Mouse (Mus musculus) ovary, adult 18-20 months (tissue): ENCODE measurements around the gene Angptl2.

Experiments
- DNase-seq: peaks from one replicate; pipeline ENCODE4 v3.0.0; 2022; ENCODE audit warnings: low spot score, mixed read lengths

The Angptl2 gene

DNA sequence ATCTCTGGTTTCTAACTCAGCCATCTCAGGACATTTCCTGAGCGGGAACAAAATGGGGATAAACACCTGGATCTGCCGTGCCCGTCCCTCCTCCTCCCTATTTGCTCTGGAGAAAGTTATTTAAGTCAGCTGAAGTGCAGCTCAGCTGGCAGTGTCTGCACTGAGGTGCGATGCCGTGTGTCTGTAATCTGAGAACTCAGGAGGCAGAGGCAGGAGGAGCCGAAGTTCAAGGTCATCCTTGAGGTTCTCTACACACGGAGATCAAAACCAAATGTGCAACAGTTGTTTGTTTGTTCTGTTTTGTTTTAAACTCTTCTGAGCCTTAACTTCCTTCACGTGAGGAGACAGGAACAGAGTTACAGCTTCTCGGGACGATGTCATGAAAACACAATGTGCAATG is 14.8 kb downstream of the Angptl2 start:
- DNase-seq: no peak

DNA sequence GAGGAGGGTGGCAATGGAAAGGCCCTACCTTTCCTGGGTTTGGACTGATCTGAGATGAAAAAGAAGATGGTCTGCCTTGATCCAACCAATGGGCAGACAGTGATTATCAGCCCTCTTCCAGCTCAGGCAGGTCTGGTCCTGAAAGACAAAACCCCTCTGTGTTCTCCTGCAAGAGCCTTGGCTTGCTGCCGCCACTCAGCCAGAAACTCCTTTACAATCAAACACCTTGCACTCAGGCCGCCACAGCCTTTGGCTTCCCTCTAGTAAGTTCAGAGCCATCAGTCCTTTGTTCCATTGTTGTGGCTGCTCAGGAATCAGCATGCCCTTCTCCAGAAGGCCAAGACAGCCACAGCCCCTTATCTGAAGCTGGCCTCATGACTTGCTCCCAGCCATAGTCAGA is 15.9 kb downstream of the Angptl2 start:
- DNase-seq: no peak

DNA sequence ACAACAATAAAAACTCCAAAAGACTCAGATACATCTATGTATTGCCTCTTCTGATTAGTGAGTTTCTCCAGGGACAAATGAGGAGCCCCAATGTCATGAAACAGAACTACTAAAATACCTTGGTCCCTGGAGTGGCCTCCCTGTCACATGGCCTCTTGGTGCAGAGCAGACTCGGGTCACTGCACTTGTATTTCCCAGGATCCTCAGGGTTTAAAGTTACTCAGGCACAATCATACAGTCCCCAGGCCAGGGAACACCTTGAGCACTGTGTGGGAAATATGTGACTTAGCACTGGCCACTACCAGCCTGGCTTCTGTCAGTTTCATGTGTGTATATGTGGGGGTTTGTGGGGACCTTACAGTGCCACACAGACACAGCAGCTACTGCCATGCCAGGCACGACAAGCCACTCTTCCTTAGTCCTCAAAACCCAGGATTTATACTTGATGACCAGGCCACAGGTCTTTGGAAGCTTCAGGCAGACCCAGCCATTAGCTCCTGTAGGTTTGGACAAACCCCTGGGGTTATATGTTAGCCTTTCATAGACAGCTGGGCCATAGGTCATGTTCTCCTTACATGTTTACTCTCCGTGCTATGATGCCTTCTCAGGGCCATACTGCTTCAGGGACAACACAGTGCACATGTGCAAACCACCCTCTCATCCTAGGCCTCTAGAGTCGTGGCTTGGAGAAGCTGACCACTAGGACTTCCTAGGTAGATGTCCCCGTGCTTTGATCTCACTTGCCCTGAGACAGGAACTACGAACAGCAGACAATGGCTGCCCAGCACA is 17.1 kb downstream of the Angptl2 start:
- DNase-seq: no peak

DNA sequence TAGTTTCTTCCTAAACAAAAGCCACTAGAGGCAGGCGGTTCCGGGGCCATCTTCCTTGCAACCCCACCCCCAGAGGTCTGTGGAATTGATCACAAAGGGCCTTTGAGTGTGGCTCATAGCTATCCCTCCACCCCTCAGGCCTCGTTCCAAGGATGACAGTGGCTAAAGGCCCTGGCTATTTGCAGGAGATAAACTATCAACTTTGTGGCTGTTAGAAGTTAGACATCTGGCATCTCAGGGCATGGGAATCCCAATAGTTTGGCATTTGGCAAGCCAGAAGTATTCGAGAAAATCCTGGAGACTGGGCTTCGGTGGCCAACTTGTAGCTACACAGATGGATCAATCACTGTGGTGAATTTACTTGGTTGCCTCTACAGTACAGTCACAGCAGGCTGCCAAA is 18.0 kb downstream of the Angptl2 start:
- no peak for DNase-seq

DNA sequence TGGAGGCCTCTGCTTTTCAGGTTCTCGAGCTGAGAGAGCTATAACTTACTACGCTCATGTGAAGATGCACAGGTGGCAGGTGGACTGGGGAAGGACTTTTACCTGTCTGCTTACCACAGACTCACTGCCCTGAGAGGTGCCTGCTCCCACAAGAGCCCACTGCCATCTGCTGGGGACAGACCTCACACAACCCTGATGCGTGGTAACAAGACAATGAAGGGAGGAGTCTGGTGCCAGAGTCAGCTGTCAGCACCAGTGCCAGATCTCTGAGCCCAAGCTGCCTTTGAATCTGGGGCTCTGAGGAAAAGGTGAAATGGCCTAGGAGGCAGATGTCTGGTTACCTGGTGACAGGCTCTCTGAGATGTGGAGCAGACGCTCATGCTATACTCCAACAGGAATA is 19.0 kb downstream of the Angptl2 start:
- no peak for DNase-seq

DNA sequence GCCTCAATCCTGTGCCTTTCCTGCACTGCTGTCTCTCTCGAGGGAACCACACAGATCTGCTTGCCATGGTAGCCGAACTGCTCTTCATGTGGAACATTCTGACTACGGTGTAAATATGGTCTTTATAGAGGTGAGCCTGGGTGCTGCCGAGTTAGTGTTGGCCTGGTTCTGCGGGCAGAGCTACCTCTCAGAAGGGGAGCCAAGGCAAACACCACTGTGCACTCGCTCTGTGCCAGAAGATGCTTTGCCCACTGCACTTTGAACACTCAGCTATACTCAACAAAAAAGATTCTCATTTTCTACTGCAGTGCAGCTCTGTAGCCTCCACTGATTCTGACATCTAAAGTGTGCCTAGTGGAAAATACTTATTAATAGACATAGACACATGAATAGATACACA is 21.7 kb downstream of the Angptl2 start:
- DNase-seq: no peak

DNA sequence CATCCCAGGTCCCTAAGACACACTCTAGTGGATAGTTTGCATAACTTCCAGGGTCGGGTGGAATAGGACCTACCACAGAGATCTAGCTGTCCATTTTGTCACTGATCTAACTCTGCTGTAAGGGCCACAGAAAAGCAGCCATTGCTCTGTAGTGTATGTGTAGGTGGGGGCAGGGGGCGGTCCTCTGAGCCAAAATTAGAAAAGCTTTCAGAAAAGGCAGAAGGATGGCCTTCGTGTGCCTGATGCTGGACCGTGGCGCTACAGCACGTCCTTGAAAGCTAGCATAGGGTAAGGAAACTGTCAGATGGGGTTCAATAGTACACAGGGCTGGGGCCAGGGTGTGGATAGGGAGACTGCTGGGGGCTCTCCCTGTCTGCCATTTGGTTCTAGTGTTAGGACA is 29.0 kb downstream of the Angptl2 start:
- DNase-seq: peak; percentile 54

DNA sequence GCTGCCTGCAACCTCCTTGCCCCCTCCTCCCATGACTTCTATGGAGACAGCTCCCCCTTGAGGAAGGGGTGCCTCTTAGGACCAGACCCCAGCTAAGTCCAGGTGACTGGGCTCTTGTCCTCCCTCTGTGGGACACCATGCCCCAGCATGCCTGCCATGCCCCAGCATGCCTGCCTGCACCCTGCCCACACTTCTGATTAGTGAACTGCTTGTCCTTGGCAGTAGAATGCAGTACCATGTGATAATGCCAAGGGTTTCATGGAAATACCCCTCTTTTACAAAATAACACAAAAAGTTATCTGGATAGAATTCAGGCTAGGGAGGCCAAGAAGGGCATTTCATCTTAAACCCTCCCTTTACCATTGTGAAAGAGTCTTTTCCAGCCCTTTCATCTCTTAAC is 29.5 kb downstream of the Angptl2 start:
- DNase-seq: peak; percentile 76

DNA sequence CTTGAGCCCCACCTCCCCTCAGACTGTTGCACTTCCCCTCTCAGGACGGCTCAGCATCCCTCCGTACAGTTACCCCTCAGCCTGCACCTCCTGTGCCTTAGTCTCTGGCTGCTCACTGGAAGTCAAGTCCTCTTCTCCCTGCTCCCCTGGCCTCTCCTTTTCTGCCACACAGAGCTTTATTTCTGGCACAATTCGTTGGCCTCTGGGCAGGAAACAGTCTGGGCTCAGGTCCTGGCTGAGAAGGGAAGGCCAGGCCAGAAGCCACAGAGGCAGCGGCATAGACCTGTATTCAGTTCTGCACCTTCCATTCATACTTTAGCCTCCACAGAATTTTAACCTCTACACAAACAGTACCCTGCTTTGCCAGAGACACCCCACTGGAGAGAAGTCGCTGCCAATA is 31.0 kb downstream of the Angptl2 start:
- no peak for DNase-seq

DNA sequence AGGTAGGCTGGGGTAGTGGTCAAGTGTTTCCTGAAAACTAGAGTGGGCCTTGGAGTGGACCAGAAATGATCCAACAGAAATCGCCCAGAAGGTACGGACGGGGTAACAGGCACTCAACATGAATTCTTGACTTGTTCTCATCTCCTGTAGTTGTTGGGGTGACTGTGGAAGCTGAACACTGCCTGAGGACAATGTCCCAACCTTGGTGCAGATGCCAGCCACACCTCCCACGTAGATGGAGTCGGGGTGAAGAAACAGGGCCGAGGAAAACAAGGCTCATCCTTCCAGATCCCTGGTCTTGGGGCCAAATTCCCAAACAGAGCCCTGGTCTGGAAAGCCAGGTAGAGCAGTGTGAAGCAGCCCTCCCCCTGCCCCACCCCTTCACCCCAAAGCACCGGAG is 32.7 kb downstream of the Angptl2 start:
- DNase-seq: no peak

DNA sequence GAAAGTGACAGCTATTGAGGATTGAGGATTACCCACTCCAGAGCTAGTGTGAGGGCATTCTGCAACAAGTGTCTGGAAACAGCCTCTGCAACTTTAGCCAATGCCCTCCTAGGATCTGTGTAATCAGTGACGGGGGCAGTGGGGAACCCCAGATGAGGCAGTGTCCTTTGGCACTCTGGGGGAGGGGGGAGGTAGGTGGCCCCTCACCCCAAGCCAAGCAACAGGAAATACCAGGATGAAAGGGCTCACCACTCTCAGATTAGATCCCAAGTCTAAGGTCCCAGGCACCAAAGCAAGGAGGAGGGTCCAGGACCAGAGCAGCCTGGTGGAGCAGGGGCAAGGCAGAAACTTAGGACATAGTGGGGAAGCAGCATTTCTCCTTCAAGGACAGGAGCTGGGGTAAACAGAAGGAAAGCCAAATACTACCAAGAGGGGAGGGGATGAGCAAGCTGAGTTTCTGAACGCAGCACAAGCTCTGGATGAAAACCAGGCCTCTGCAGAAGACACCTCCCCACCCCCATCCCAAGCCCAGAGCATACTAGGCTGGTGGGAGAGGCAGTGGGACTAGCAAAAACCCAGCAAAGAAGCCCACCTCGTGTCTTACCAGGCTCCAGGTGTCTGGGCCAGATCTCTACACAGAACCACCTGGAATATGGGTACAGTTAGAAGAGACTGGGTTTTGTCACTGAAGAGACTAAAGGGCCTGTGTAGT is 34.2 kb downstream of the Angptl2 start:
- peak; percentile 35 for DNase-seq

DNA sequence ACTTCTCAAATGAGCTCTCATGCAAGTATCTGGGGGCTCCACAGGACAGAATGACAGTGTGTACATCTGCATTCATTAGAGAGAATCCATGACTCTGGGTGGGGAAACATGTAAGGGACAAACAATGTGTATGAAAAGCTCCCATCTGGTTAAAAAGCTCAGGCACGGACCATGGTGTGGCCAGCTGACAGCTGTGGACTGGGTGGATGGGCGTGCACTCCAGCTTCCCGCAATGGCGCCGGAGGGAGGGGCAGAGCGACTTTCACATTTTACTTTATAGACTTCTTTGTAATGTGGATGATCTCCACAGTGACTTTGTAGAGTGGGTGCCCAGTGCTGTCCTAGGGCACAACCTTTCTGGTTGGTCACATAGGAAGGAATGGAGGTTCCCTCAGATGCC is 36.9 kb downstream of the Angptl2 start:
- no peak for DNase-seq

DNA sequence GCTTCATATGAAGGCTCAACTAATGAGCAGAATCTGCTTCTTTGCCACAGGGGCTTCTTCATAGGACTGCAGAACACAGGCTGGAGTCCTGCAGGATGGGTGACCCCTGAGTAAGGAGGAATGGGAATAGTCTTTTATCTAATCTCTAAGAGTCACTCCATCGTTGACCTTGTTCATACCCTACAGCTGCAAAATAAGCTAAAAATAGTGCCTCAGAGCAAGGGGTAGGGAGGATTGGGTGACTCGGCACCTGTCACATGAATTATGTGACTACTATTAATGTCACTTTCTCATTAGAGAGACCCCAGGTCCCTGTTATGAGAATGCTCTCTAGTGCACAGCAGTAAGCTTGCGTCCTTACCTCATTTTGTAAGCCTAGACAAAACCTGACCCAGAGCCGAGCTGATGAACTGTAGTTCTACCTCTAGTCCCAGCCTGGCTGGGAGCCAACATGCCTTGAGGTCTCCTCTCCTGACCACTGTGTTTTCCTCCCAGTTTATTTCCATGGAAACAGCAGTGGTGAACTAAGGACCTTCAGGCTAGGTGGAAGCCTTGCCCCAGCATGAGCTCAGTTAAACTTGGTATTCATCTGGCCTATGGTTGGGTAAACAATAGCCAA is 37.8 kb downstream of the Angptl2 start:
- no peak for DNase-seq

DNA sequence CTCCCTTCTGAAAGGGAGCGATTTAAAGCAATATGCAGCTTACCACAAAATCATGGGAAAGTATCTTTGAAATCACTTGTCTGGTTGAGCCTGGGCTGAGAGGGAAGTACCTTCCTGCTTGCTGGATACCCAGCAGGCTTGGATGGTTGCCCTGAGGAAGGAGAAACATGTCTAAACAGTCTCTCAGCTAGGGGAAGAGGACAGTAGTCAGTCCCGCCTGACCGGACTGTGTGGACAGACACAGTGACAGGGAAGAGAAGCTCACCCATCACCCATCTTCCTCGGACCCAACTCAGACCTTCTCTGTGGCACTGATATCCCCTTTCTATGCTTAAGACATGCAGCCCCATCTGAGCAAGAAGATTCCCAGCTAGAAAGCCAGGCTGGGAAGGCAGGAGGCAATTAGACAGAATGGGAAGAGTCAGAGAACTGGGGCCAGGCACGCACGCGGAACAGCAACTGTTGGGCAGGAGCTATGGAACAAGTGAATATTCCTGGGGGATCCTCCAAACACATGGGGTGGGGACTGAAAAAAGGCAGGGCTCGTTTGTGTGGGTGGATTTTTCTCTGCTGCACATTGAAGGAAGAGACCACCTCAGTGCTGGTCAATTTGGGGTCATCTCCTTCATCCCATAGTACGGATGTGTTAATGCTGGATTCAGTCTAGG is 38.6 kb downstream of the Angptl2 start:
- DNase-seq: no peak

DNA sequence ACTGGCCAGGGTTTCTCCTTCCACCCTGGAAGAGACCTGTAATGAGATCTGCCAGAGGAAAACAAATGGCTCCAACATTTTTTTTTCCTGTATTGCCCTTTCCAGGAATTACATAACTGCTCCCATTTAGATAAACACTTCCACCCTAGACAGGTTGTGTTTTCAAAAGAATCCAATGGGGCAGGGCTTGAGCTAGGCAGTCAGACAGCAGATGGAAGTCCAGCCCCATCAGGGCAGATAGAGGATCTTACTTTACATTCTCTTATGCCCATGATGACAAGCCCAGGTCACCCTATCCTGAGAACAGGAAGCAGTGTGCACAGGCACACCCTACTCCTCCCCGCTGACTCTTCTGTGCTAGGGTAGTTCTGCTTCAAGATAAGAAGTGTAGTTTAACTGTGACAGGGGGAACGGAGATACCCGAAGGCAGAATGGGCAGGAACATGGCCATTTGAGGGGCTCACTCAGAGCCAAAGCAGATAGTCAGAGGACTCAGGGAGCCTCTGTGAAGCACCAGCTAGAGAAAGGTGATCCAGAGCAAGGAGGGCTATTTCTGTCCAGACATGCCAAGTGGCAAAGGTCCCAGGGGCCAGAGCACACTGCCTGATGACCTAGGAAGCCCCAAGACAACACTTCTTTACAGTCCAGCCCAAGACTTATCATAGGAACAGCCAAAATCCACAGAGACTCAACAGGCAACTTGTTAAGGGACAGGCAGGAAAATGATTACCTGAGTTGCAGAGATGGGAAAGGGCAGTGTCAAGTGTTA is 41.1 kb downstream of the Angptl2 start:
- no peak for DNase-seq

DNA sequence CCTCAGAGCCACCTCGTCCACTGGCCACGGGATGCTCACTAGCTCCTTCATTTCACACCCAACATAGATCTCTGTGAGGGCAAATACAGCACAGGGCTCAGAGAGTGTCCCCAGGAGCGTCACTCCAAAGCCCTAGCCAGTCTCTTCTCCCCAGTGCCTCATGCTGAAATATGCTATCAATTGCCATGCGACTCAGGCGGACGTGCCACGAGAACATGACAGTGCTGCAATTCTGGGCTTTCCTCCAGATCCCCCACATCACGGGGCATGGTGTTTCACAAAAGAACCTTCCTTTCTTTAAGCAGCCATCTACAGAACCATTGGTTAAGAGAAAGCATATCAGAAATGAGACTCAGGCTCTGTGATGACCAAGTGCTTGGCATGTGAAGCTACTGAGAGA is 44.9 kb downstream of the Angptl2 start:
- no peak for DNase-seq

DNA sequence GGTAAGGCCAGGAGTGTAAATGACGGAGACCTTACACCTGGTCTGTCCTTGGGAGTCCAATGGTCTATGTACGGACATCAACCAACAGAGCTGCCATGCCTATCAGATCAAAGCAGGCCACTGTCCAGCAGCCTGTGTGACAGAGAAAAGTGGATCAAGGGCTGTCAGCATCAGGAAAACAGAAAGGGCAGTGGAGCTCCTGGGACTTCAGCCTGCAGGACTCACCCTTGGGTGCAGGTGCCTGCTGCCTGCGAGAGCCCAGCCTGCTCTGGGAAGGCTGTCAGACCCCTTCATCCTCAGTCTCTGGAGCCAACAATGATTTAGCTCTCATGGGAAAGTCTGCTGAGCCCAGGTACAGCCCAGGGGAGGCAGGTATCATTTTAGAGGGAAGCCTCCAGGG is 45.6 kb downstream of the Angptl2 start:
- no peak for DNase-seq

DNA sequence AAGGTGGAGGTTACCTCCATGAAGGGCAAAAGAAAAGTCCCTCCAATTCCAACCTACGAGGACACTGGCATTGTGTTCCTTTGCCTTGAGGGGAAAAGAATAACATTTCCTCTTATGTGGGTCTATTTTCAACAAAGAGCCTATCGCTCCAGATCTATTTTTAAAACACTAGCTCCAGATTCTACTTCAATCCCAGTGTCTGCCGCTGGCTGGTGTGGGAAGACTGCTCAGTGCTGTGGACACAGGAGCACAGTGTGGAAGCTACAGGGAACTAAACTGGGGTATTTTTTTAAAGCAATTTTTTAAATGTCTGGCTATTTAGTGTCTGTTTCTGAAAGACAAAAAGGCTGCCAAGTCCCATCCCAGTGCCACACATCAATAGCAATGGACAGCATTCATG is 49.9 kb downstream of the Angptl2 start:
- DNase-seq: no peak

DNA sequence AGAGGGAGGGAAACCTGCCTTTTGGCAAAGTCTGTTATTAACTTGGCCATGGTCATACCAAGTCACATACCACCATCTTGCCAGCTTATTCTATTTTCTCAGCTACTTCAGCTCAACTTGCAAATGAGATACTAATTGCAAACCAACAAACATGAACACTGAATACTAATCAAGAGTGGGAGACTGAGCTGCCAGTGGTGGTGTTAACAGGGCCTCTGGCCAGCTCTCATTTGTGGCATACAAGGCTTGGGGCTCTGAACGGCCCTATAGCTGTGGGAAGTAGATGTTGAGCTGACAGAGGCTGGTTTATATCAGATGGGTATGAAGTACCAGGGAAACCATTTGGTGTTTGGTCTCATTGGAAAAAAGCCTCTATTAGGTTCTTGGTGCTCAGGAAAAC is 51.2 kb downstream of the Angptl2 start:
- no peak for DNase-seq

DNA sequence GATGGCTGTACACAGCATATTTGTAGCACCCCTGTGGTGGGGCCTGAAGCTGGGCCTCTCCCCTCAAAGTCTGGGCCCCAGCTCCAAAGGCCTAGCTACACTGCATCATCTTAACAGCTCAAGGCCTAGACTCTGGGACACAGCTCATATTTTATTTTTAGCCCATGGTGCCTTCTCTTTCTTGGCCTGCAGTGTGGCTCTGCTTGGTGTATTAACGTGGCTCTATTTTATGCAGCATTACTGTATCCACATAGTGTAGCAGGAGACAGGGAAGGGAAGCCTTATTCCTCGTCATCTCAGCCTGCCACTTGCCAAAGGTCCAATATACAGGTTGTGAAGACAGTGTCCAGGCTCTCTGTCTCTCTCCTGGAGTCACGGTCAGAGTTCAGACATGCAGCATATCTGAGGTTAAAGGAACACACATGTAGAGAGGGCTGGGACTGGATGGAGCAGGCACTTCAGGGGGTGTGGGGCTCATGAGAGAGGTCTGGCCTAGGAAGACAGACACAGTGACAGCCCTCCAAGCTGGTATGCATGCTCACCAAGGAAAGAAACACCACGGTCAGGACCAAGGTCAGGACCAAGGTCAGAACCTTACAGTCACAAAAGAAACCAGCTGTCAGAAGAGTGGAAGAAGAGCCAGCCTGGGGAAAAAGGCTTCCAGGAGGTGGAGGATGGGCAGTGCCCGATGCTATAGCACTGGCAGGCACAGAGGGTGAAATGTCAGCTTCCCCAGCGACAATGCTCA is 52.7 kb downstream of the Angptl2 start:
- DNase-seq: peak; percentile 38

DNA sequence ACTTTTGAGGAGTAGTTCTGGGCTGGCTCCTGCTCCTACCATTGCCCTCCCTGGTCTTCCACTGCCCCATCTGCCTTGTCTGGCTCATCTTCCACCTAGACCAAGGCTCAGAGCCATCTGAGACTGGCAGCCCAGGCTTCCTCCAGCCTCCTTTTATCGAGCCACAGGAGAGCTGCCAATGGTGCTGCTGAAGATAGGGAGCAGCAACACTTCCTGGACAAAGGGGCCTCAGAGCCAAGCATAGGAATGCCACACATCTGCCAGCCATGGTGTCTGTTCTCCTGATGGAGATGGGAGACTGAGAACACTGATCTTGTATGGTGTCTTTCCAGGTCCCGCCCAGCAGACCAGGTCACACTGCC is 53.2 kb downstream of the Angptl2 start:
- no peak for DNase-seq
